Mouse (Mus musculus) myocyte (in vitro differentiated cells): Measurements from ENCODE around the gene Glipr2. TPM values are rescaled to one million over a fixed set of nuclear protein-coding genes. Genes with fewer than 3 reads are reported as not detected.

Experiments
- H3K27me3 ChIP-seq: one replicate; pipeline ENCODE4 v1.6.1; 2011; ENCODE audit not compliant: control insufficient read depth, insufficient read depth, insufficient read length
- H3K36me3 ChIP-seq: one replicate; pipeline ENCODE4 v1.6.1; 2011; ENCODE audit not compliant: control insufficient read depth, insufficient read depth
- H3K4me2 ChIP-seq: one replicate; pipeline ENCODE4 v1.6.1; 2011; ENCODE audit warnings: low read depth, control low read depth
- H3K4me3 ChIP-seq: one replicate; pipeline ENCODE4 v1.5.1; 2011; ENCODE audit warnings: mild to moderate bottlenecking, control low read depth, moderate library complexity
- H3K79me2 ChIP-seq: one replicate; pipeline ENCODE4 v1.6.1; 2011; ENCODE audit not compliant: control insufficient read depth, insufficient read depth
- H3ac ChIP-seq: one replicate; pipeline ENCODE4 v1.6.1; 2011; ENCODE audit not compliant: control insufficient read depth, insufficient read length
- CEBPB ChIP-seq: IDR thresholded peaks from 2 replicates; pipeline ENCODE4 v1.6.1; 2011; ENCODE audit warnings: mild to moderate bottlenecking, moderate library complexity; ENCODE audit not compliant: poor library complexity, insufficient read depth, severe bottlenecking
- E2F4 ChIP-seq: IDR thresholded peaks from one replicate; pipeline ENCODE4 v1.6.1; 2011; ENCODE audit warnings: mild to moderate bottlenecking, control low read depth, moderate library complexity; ENCODE audit not compliant: insufficient read depth
- MAX ChIP-seq: IDR thresholded peaks from one replicate; pipeline ENCODE4 v1.6.1; 2011; ENCODE audit warnings: low read depth, mild to moderate bottlenecking, control low read depth
- MYOD1 ChIP-seq, 3 experiments: IDR thresholded peaks; one replicate each; pipeline ENCODE4 v1.6.1; 2011; ENCODE audit warnings: control low read depth in 2 of 3, low read depth in 2 of 3, mild to moderate bottlenecking in 2 of 3, moderate library complexity in 1 of 3; ENCODE audit not compliant: insufficient read length in 2 of 3, control insufficient read depth in 1 of 3
- MYOG ChIP-seq, 3 experiments: IDR thresholded peaks; one replicate each; pipeline ENCODE4 v1.6.1; 2011; ENCODE audit warnings: control low read depth in 2 of 3, low read depth in 2 of 3, mild to moderate bottlenecking in 2 of 3; ENCODE audit not compliant: insufficient read length in 2 of 3, control insufficient read depth in 1 of 3, insufficient read depth in 1 of 3
- POLR2A ChIP-seq: IDR thresholded peaks from one replicate; pipeline ENCODE4 v1.6.1; 2011; ENCODE audit warnings: low read depth, mild to moderate bottlenecking, control low read depth, moderate library complexity; ENCODE audit not compliant: insufficient read length
- POLR2AphosphoS2 ChIP-seq: IDR thresholded peaks from one replicate; pipeline ENCODE4 v1.6.1; 2011; ENCODE audit warnings: low read depth, control low read depth; ENCODE audit not compliant: insufficient read length
- REST ChIP-seq: IDR thresholded peaks from one replicate; pipeline ENCODE4 v1.6.1; 2011; ENCODE audit warnings: mild to moderate bottlenecking, control low read depth, moderate library complexity; ENCODE audit not compliant: insufficient read depth, insufficient read length
- SRF ChIP-seq: IDR thresholded peaks from one replicate; pipeline ENCODE4 v1.6.1; 2011; ENCODE audit warnings: low read depth; ENCODE audit not compliant: control insufficient read depth, insufficient read length
- TCF12 ChIP-seq: IDR thresholded peaks from one replicate; pipeline ENCODE4 v1.6.1; 2011; ENCODE audit warnings: mild to moderate bottlenecking, control low read depth; ENCODE audit not compliant: poor library complexity, insufficient read depth, severe bottlenecking
- TCF3 ChIP-seq: IDR thresholded peaks from one replicate; pipeline ENCODE4 v1.6.1; 2011; ENCODE audit warnings: low read depth, control low read depth; ENCODE audit not compliant: insufficient read length
- USF1 ChIP-seq: IDR thresholded peaks from one replicate; pipeline ENCODE4 v1.6.1; 2011; ENCODE audit warnings: low read depth, mild to moderate bottlenecking, control low read depth, moderate library complexity
- polyA plus RNA-seq: library from polyadenylated mRNA; unstranded; fragments of >200 nt; fragmentation: generic; extraction: Trizol; gene quantifications from one replicate; pipeline ENCODE4 v1.2.1, GENCODE M21; 2012; ENCODE audit warnings: missing spikeins

The Glipr2 gene
- polyA plus RNA-seq, 1 experiment, result 113 TPM

DNA sequence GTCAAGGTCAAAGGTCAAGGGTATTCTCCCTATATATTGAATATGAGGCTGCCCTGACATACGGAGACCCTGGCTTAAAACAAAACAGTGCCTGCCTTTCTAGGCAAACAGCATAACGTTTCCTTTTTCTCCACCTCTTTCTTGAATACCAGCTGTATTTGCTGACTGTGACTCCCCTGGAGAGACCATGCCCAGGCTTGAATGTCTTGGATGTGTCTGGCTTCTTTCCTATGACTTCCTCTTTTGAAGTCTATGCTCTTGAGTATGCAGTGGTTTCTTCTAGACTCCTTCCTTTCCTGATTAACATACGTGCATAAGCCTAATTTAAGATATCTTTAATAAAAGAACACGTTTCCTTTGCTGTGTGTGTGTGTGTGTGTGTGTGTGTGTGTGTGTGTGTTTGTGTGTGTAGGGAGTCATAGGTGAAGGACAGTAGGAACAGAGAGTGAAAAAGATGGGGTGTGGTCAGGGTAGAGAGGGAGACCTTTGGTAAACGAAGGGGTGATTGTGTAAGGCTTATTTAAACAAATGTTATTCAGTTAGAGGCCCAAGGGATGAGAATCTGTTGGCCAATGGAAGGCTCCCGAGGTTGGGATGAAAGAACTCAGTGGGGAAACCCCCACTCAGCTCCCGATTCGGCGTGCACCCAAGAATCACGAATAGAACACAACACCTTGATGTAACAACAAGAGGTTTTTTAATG lies 17.9 kb downstream of the Glipr2 start:
- Histone ChIP-seq H3K4me3 (no peak overlapping the region), H3K36me3 (peaks cover 46% of the 10 kb centered on the region), H3ac (no peak overlapping the region), H3K4me2 (no peak overlapping the region), H3K27me3 (no peaks in the 10 kb centered on the region), H3K79me2 (peaks cover 29% of the 10 kb centered on the region)
- TF ChIP-seq E2F4 (no peak), CEBPB (no peak), MAX (no peak), POLR2A (no peak), POLR2AphosphoS2 (no peak), MYOG (IDR thresholded peaks at IDR 0.05; ENCODE audit: control insufficient read depth in 1 of 3, insufficient read depth in 1 of 3, insufficient read length in 2 of 3, low read depth in 2 of 3) (no peak), SRF (no peak), USF1 (no peak), TCF3 (no peak), REST (no peak), TCF12 (no peak), MYOD1 (IDR thresholded peaks at IDR 0.05; ENCODE audit: control insufficient read depth in 1 of 3, insufficient read length in 2 of 3, low read depth in 2 of 3) (no peak)

GRCm38 (mm10) chr4:43976223-43976740 lies 19.1 kb downstream of the Glipr2 start:
- no peak overlapping the region for H3ac ChIP-seq
- H3K36me3 ChIP-seq, result peaks cover 44% of the 10 kb centered on the region
- H3K79me2 ChIP-seq, result peaks cover 26% of the 10 kb centered on the region
- TF ChIP-seq POLR2A (no peak), TCF3 (no peak), CEBPB (no peak), TCF12 (no peak), POLR2AphosphoS2 (no peak), MAX (no peak), MYOG (IDR thresholded peaks at IDR 0.05; ENCODE audit: control insufficient read depth in 1 of 3, insufficient read depth in 1 of 3, insufficient read length in 2 of 3, low read depth in 2 of 3) (no peak), MYOD1 (IDR thresholded peaks at IDR 0.05; ENCODE audit: control insufficient read depth in 1 of 3, insufficient read length in 2 of 3, low read depth in 2 of 3) (no peak), SRF (no peak), USF1 (no peak), E2F4 (no peak), REST (no peak)
- H3K27me3 ChIP-seq, result no peaks in the 10 kb centered on the region
- peak overlapping the region; percentile 16 for H3K4me2 ChIP-seq
- H3K4me3 ChIP-seq, result no peak overlapping the region

DNA sequence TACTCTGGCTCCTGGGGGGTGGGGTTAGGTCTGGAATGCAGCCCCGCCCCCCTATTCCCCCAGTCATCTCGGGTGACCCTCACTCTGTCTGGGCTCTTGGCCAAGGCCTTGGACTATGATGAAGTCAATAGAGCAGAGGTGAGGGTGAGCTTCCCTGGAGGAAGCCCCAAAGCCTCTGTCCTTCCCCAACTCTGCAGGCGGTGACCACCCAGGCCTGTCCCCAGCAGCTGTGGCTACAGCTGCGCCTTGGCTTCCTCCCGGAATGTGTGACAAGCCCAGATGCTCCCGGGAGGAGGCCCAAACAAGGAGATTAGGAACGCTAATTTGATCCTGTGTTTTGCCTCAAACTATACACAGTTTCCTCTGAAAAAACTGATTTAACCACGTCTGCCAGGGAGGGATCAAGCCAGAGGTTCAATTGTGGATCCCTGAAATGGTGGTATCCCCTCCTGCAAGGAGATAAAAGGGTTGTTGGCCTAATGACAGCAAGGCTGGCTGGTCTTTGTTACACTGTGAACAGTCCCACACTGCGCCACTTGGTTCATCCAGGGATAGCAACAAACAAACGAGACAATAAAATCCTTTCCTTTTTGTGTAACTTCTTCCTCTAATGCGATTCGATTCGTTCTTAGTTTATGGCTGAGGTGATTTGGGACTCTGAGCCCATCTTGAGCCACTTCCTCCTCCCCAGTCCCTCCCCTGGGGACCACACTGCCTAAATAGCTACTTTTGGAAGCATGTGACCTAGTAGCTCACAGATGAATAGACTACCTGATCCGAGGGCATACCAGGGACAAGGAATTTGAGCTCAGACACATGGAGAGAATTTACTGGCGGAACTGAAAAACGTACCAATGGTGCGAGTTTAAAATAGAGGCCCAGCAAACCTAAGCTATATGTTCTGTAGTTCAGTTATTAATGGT lies 21.6 kb downstream of the Glipr2 start:
- TF ChIP-seq POLR2AphosphoS2 (no peak), TCF3 (peak; percentile 84), E2F4 (no peak), TCF12 (peak; percentile 48), SRF (peak; percentile 39), MYOG (IDR thresholded peaks at IDR 0.05; ENCODE audit: control insufficient read depth in 1 of 3, insufficient read depth in 1 of 3, insufficient read length in 2 of 3, low read depth in 2 of 3) (peak; percentile 51 to 93 (median 81)), MYOD1 (IDR thresholded peaks at IDR 0.05; ENCODE audit: control insufficient read depth in 1 of 3, insufficient read length in 2 of 3, low read depth in 2 of 3) (peak; percentile 4 to 94 (median 91))
- Histone ChIP-seq H3K4me2 (peak overlapping the region; percentile 3), H3ac (no peak overlapping the region), H3K79me2 (peaks cover 13% of the 10 kb centered on the region), H3K4me3 (no peak overlapping the region), H3K36me3 (peaks cover 26% of the 10 kb centered on the region), H3K27me3 (no peaks in the 10 kb centered on the region)

- H3K36me3 ChIP-seq, result peaks cover 25% of the 10 kb centered on the region
- no peak overlapping the region for H3ac ChIP-seq
- no peak overlapping the region for H3K4me2 ChIP-seq
- H3K4me3 ChIP-seq, result no peak overlapping the region
- TF ChIP-seq POLR2AphosphoS2 (peak; percentile 58), CEBPB (no peak), MYOG (IDR thresholded peaks at IDR 0.05; ENCODE audit: control insufficient read depth in 1 of 3, insufficient read depth in 1 of 3, insufficient read length in 2 of 3, low read depth in 2 of 3) (peak in 1 of 3 experiments; percentile 65), REST (no peak), TCF3 (no peak), MYOD1 (IDR thresholded peaks at IDR 0.05; ENCODE audit: control insufficient read depth in 1 of 3, insufficient read length in 2 of 3, low read depth in 2 of 3) (peak in 2 of 3 experiments; percentile 9 to 20)
- H3K79me2 ChIP-seq, result peaks cover 5% of the 10 kb centered on the region
- H3K27me3 ChIP-seq, result no peaks in the 10 kb centered on the region
These were observed 22.5 kb downstream of the Glipr2 start for GRCm38 (mm10) chr4:43979746-43980145.
